ENCODE assay signal across 8 mouse cellular contexts in the genomic region with DNA sequence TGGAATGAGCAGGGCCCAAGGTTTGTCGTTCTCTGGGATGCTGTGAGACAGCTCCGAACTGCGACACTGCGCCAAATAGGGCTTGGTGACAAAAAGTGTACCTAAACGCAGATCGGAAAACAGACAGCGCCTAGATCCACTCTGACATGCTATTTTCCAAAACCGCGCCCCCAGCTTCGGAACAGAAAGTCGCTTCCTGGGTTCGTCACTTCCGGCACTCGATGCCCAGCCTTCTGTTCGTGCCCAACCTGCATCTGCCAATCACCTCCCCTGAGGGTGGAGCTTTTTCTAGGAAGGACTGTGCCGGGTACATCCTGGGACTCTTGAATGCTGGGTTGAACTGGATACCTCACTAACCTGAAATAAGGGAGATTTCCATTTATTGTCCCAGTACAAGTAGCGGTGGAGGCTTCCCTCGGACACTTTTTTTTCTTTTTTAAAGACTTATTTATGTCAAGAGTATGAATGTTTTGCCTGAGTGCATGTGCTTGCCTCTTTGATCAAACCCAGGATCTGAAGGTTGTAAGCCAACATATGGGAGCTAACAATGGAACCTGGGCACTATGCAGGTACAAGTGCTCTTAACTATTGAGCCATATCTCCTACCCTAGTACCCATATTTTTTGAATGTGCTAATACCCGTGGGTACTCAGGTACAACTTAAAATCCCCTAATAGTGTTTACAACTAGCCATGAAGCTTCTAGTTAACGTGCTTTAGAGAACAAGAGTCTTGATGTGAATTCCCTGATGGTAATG. TPM values are rescaled to one million over a fixed set of nuclear protein-coding genes. Genes with fewer than 3 reads are reported as not detected.
DNase-seq lines count a peak whose midpoint lies in the region; ATAC-seq lines count a peak whose summit lies in the region.

TSS of gene Arl5b (plus strand) at position 279 of the 757 bp plus-strand sequence.

- H3K9me3 ChIP-seq in hindbrain, embryonic 15.5 days: no peaks in the 10 kb centered on the region

- ATAC-seq in hindbrain, embryonic 15.5 days (ENCODE audit: low FRiP score, low read depth): peak; percentile 98

- DNase-seq in ZHBTc4 (ENCODE audit: low read depth, low spot score): peak; percentile 93
- DNase-seq in cerebellum, postnatal 4 days (ENCODE audit: low spot score in 2 of 2): peak; percentile 76 to 90
- peak; percentile 93 to 97 for DNase-seq in frontal cortex, postnatal 36 days (ENCODE audit: low spot score in 2 of 2)
- peak; percentile 84 for DNase-seq in left cerebral cortex, adult 11 months (ENCODE audit: low spot score)
- DNase-seq in lung, postnatal 36 days: peak; percentile 98
- peak; percentile 91 for DNase-seq in retina, embryonic 14.5 days (ENCODE audit: low spot score)
- peak; percentile 84 to 89 for DNase-seq in thymus, postnatal 36 days

- H3K4me1 ChIP-seq in hindbrain, embryonic 15.5 days (replicated peaks): peaks cover 22% of the 10 kb centered on the region

- 9% methylated on average over 20 of the region's 20 CpGs for WGBS in hindbrain, embryonic 15.5 days

- peak within 1 kb of the TSS; percentile 63 for H3K4me2 ChIP-seq in hindbrain, embryonic 15.5 days

- peak within 1 kb of the TSS; percentile 73 for H3K27ac ChIP-seq in hindbrain, embryonic 15.5 days (replicated peaks)

- H3K36me3 ChIP-seq in hindbrain, embryonic 15.5 days: no peaks in the 10 kb centered on the region

- H3K27me3 ChIP-seq in hindbrain, embryonic 15.5 days: no peaks in the 10 kb centered on the region

- peak within 1 kb of the TSS; percentile 71 for H3K4me3 ChIP-seq in hindbrain, embryonic 15.5 days

- peak within 1 kb of the TSS; percentile 65 for H3K9ac ChIP-seq in hindbrain, embryonic 15.5 days

RNA-seq across cellular contexts. Expression of gene Arl5b, which starts in this region (rescaled TPM):
- 31.2 and 32.3 TPM in 2 replicates for polyA plus RNA-seq in hindbrain, embryonic 15.5 days (2015; fragmentation: Nextera tagmentation; extraction: Ambion mirVana)

Comparison
In these comparisons a context has a peak if more than half of its experiments do, and no peak if none do; other contexts are left out.
1. Peak in every context shown above with its lines: DNase-seq, ATAC-seq, H3K4me3 ChIP-seq and H3K27ac ChIP-seq.